Mouse (Mus musculus) limb, embryonic 10.5 days (tissue): ENCODE results near the gene Atg9a. TPM values are rescaled to one million over a fixed set of nuclear protein-coding genes. Genes with fewer than 3 reads are reported as not detected.
"Not testable (repeated sequence)": the region's sequence is repeated elsewhere in the genome, so short reads cannot be mapped to it uniquely, and the experiment has no call there.

Experiments used
- DNase-seq: peaks from one replicate; pipeline ENCODE4 v3.0.0-alpha.2; 2017; ENCODE audit warnings: low spot score
- H3K27ac ChIP-seq: fragments of 300-500 bp; sonication (generic); 2 replicates; pipeline ENCODE4 v1.5.1; 2016; ENCODE audit warnings: mild to moderate bottlenecking
- H3K27me3 ChIP-seq: fragments of 300-500 bp; sonication (generic); 2 replicates; pipeline ENCODE4 v1.6.1; 2016; ENCODE audit warnings: low read depth, mild to moderate bottlenecking; ENCODE audit not compliant: poor library complexity, severe bottlenecking
- H3K36me3 ChIP-seq: fragments of 300-500 bp; sonication (generic); 2 replicates; pipeline ENCODE4 v1.6.1; 2016; ENCODE audit warnings: mild to moderate bottlenecking, moderate library complexity
- H3K4me1 ChIP-seq: fragments of 300-500 bp; sonication (generic); 2 replicates; pipeline ENCODE4 v1.6.1; 2016
- H3K4me3 ChIP-seq: fragments of 300-500 bp; sonication (generic); 2 replicates; pipeline ENCODE4 v1.5.1; 2016; ENCODE audit warnings: mild to moderate bottlenecking, moderate library complexity
- H3K9me3 ChIP-seq: fragments of 300-500 bp; sonication (generic); replicated peaks from 2 replicates; pipeline ENCODE4 v1.6.1; 2016; ENCODE audit warnings: mild to moderate bottlenecking
- WGBS: fragments of 180-500 bp; shearing (Covaris S2); methylation state at CpG from one replicate; pipeline ENCODE4 v1.1.7; 2016; 5-methylcytosine and 5-hydroxymethylcytosine counted together
- polyA plus RNA-seq: library from polyadenylated mRNA; unstranded; fragments of >200 nt; fragmentation: Nextera tagmentation; extraction: Ambion mirVana; gene quantifications from 2 replicates; pipeline ENCODE4 v1.2.1, GENCODE M21; 2016

Gene Atg9a
- polyA plus RNA-seq, result 19.1 and 23.9 TPM in 2 replicates

- Histone ChIP-seq H3K36me3 (peaks cover 35% of the 10 kb centered on the region), H3K9me3 (no peaks in the 10 kb centered on the region), H3K4me1 (peaks cover 19% of the 10 kb centered on the region), H3K27me3 (no peaks in the 10 kb centered on the region), H3K4me3 (peak within 1 kb of the TSS; percentile 79), H3K27ac (peak within 1 kb of the TSS; percentile 85)
- under 1% methylated on average over 56 of the region's 56 CpGs for WGBS
- DNase-seq, result peak; percentile 89
These were observed at the start of gene Atg9a, which contains the start of gene Ankzf1 for GRCm38 (mm10) chr1:75191622-75192402. TSS of gene Atg9a (minus strand) at chr1:75192196. TSS of gene Ankzf1 (plus strand) at chr1:75192151.

- Histone ChIP-seq H3K27me3 (no peaks in the 10 kb centered on the region), H3K27ac (peak overlapping the region; percentile 9; the same call in 1 of the 2 replicates), H3K9me3 (no peaks in the 10 kb centered on the region), H3K36me3 (peaks cover 30% of the 10 kb centered on the region), H3K4me3 (no peak overlapping the region), H3K4me1 (peaks cover 25% of the 10 kb centered on the region)
- peak; percentile 26 for DNase-seq
- WGBS, result 83% methylated on average over 10 of the region's 10 CpGs
These were observed 47.6 kb upstream of the Atg9a start for GRCm38 (mm10) chr1:75239591-75239990.

GRCm38 (mm10) chr1:75236117-75237050 is 44.4 kb upstream of the Atg9a start, which contains the start of gene Dnajb2:
TSS of gene Dnajb2 (plus strand) at chr1:75236406.
- no peaks in the 10 kb centered on the region for H3K27me3 ChIP-seq
- H3K36me3 ChIP-seq, result peaks cover 8% of the 10 kb centered on the region
- WGBS, result under 1% methylated on average over 64 of the region's 64 CpGs
- H3K4me3 ChIP-seq, result peak within 1 kb of the TSS; percentile 86
- H3K27ac ChIP-seq, result peak within 1 kb of the TSS; percentile 90
- peak; percentile 85 for DNase-seq
- no peaks in the 10 kb centered on the region for H3K9me3 ChIP-seq
- peaks cover 26% of the 10 kb centered on the region for H3K4me1 ChIP-seq

- Histone ChIP-seq H3K36me3 (no peaks in the 10 kb centered on the region), H3K27ac (no peak overlapping the region), H3K27me3 (no peaks in the 10 kb centered on the region), H3K4me1 (peaks cover 26% of the 10 kb centered on the region), H3K9me3 (no peaks in the 10 kb centered on the region), H3K4me3 (no peak overlapping the region)
- peak; percentile 48 for DNase-seq
- 5% methylated on average over 8 of the region's 8 CpGs for WGBS
These were observed 42.6 kb upstream of the Atg9a start for GRCm38 (mm10) chr1:75234606-75235005.

GRCm38 (mm10) chr1:75232489-75232888 is 40.5 kb upstream of the Atg9a start:
- not testable (repeated sequence) for H3K36me3 ChIP-seq, DNase-seq, H3K27me3 ChIP-seq, H3K4me3 ChIP-seq, H3K9me3 ChIP-seq, H3K27ac ChIP-seq
- 62% methylated on average over 4 of the region's 4 CpGs for WGBS
- peaks cover 25% of the 10 kb centered on the region for H3K4me1 ChIP-seq

GRCm38 (mm10) chr1:75231664-75232152 is 39.7 kb upstream of the Atg9a start, which contains the start of gene A630095N17Rik:
TSS of gene A630095N17Rik (minus strand) at chr1:75232102.
- peaks cover 18% of the 10 kb centered on the region for H3K4me1 ChIP-seq
- 72% methylated on average over 5 of the region's 5 CpGs for WGBS
- H3K27ac ChIP-seq, result no peak within 1 kb of the TSS
- no peak within 1 kb of the TSS for H3K4me3 ChIP-seq
- no peaks in the 10 kb centered on the region for H3K9me3 ChIP-seq
- H3K36me3 ChIP-seq, result no peaks in the 10 kb centered on the region
- H3K27me3 ChIP-seq, result no peaks in the 10 kb centered on the region
- no peak for DNase-seq

- Histone ChIP-seq H3K9me3 (no peaks in the 10 kb centered on the region), H3K36me3 (no peaks in the 10 kb centered on the region), H3K27ac (no peak overlapping the region), H3K4me3 (no peak overlapping the region), H3K27me3 (no peaks in the 10 kb centered on the region), H3K4me1 (peaks cover 13% of the 10 kb centered on the region)
- no peak for DNase-seq
- WGBS, result 82% methylated on average over 4 of the region's 4 CpGs
These were observed 39.2 kb upstream of the Atg9a start for GRCm38 (mm10) chr1:75231224-75231623.

- Histone ChIP-seq H3K27me3 (no peaks in the 10 kb centered on the region), H3K9me3 (no peaks in the 10 kb centered on the region), H3K4me1 (peaks cover 6% of the 10 kb centered on the region; the same call in 1 of the 2 replicates), H3K27ac (no peak overlapping the region), H3K4me3 (no peak overlapping the region), H3K36me3 (no peaks in the 10 kb centered on the region)
- DNase-seq, result no peak
- 76% methylated on average over 7 of the region's 7 CpGs for WGBS
These were observed 38.5 kb upstream of the Atg9a start for GRCm38 (mm10) chr1:75230335-75230994.

GRCm38 (mm10) chr1:75229158-75229557 is 37.2 kb upstream of the Atg9a start:
- H3K9me3 ChIP-seq, result no peaks in the 10 kb centered on the region
- 77% methylated on average over 4 of the region's 4 CpGs for WGBS
- no peak overlapping the region for H3K4me3 ChIP-seq

GRCm38 (mm10) chr1:75227653-75228052 is 35.7 kb upstream of the Atg9a start:
- Histone ChIP-seq H3K36me3 (no peaks in the 10 kb centered on the region), H3K27me3 (peaks cover 10% of the 10 kb centered on the region; the same call in 1 of the 2 replicates), H3K27ac (no peak overlapping the region), H3K4me3 (no peak overlapping the region), H3K9me3 (no peaks in the 10 kb centered on the region), H3K4me1 (no peaks in the 10 kb centered on the region)
- DNase-seq, result no peak
- WGBS, result 80% methylated on average over 1 of the region's 1 CpGs

More at GRCm38 (mm10) chr1:75229158-75229557, 37.2 kb upstream of the Atg9a start:
- Histone ChIP-seq H3K27me3 (no peaks in the 10 kb centered on the region), H3K27ac (no peak overlapping the region), H3K4me1 (no peaks in the 10 kb centered on the region), H3K36me3 (no peaks in the 10 kb centered on the region)
- DNase-seq, result no peak

- Histone ChIP-seq H3K27ac (no peak overlapping the region), H3K4me3 (no peak overlapping the region), H3K9me3 (no peaks in the 10 kb centered on the region), H3K36me3 (no peaks in the 10 kb centered on the region), H3K27me3 (peaks cover 25% of the 10 kb centered on the region), H3K4me1 (no peaks in the 10 kb centered on the region)
- no peak for DNase-seq
- WGBS, result 66% methylated on average over 2 of the region's 2 CpGs
These were observed 34.1 kb upstream of the Atg9a start for GRCm38 (mm10) chr1:75226138-75226537.

- no peak overlapping the region for H3K4me3 ChIP-seq
- no peaks in the 10 kb centered on the region for H3K4me1 ChIP-seq
- WGBS, result 87% methylated on average over 3 of the region's 3 CpGs
- peaks cover 32% of the 10 kb centered on the region for H3K27me3 ChIP-seq
- no peak for DNase-seq
- no peak overlapping the region for H3K27ac ChIP-seq
- no peaks in the 10 kb centered on the region for H3K36me3 ChIP-seq
- H3K9me3 ChIP-seq, result no peaks in the 10 kb centered on the region
These were observed 33.5 kb upstream of the Atg9a start for GRCm38 (mm10) chr1:75225473-75225872.
